Mouse (Mus musculus) liver, embryonic 14.5 days (tissue): ENCODE results near the gene Dmgdh.

Source experiments
- CTCF ChIP-seq: IDR thresholded peaks from 2 replicates; pipeline ENCODE4 v1.5.1; 2016; ENCODE audit warnings: antibody characterized with exemption, low read depth, control low read depth
- EP300 ChIP-seq: IDR thresholded peaks from 2 replicates; pipeline ENCODE4 v1.6.1; 2016; ENCODE audit warnings: antibody characterized with exemption, low read depth

DNA sequence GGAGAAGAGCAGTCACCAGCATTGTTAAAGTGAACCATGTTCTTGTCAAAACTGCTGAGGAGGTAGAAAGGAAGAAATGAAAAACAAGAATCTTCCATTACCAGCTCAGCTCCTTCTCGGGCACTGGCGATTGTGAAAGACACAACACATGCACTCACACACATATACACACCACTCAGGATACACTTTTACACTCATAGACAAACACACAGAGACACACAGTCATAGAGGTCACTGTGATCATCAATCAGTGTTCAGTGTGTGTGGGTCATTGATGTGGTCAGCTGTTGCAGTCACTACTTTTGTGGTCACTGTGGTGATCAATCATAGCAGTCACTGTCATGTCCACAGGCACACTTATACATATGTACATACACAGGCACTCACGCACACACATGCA lies 49.2 kb downstream of the Dmgdh start:
- TF ChIP-seq CTCF (no peak), EP300 (no peak)
